Mouse (Mus musculus): ENCODE measurements around the gene Olfr1507. TPM values are rescaled to one million over a fixed set of nuclear protein-coding genes. Genes with fewer than 3 reads are reported as not detected.

Olfr1507 gene
- polyA plus RNA-seq, 1 experiment from 2014 or later = not detected

Other genes starting within 250 kb of the Olfr1507 start
- gene Chd8, start 238.0 kb downstream of the Olfr1507 start, polyA plus RNA-seq (2014; fragmentation: Nextera tagmentation; extraction: Ambion mirVana) = 56.4 and 58.4 TPM in 2 replicates
- gene Tox4, start 216.6 kb downstream of the Olfr1507 start, polyA plus RNA-seq (2014; fragmentation: Nextera tagmentation; extraction: Ambion mirVana) = 52.0 and 54.9 TPM in 2 replicates
- 38.2 and 40.9 TPM in 2 replicates for gene Rab2b, start 216.2 kb downstream of the Olfr1507 start, polyA plus RNA-seq (2014; fragmentation: Nextera tagmentation; extraction: Ambion mirVana)
- 47.1 and 54.6 TPM in 2 replicates for gene Mettl3, start 190.6 kb downstream of the Olfr1507 start, polyA plus RNA-seq (2014; fragmentation: Nextera tagmentation; extraction: Ambion mirVana)
- gene Sall2, start 167.0 kb downstream of the Olfr1507 start, polyA plus RNA-seq (2014; fragmentation: Nextera tagmentation; extraction: Ambion mirVana) = 51.9 and 54.5 TPM in 2 replicates
- gene Olfr1513, start 139.3 kb downstream of the Olfr1507 start, polyA plus RNA-seq (2014; fragmentation: Nextera tagmentation; extraction: Ambion mirVana) = 0.48 TPM in 1 of 2 replicates, not detected in the other
- gene Olfr1512, start 116.6 kb downstream of the Olfr1507 start, polyA plus RNA-seq (2014; fragmentation: Nextera tagmentation; extraction: Ambion mirVana) = not detected in 2 replicates
- not detected in 2 replicates for gene Olfr1511, start 98.4 kb downstream of the Olfr1507 start, polyA plus RNA-seq (2014; fragmentation: Nextera tagmentation; extraction: Ambion mirVana)
- gene Olfr1510, start 81.4 kb downstream of the Olfr1507 start, polyA plus RNA-seq (2014; fragmentation: Nextera tagmentation; extraction: Ambion mirVana) = not detected in 2 replicates
- not detected in 2 replicates for gene Olfr1509, start 52.8 kb downstream of the Olfr1507 start, polyA plus RNA-seq (2014; fragmentation: Nextera tagmentation; extraction: Ambion mirVana)
- not detected in 2 replicates for gene Olfr1508, start 28.3 kb downstream of the Olfr1507 start, polyA plus RNA-seq (2014; fragmentation: Nextera tagmentation; extraction: Ambion mirVana)

Data from neural tube, embryonic 11.5 days (tissue).